Mouse (Mus musculus) layer of hippocampus, adult 11-12 months (tissue): Measurements from ENCODE around the gene Cartpt.
"Not testable (repeated sequence)": the region's sequence is repeated elsewhere in the genome, so short reads cannot be mapped to it uniquely, and the experiment has no call there.

ENCODE experiments used
- DNase-seq: peaks from one replicate; pipeline ENCODE4 v3.0.0; 2022; ENCODE audit warnings: low spot score

Cartpt gene

DNA sequence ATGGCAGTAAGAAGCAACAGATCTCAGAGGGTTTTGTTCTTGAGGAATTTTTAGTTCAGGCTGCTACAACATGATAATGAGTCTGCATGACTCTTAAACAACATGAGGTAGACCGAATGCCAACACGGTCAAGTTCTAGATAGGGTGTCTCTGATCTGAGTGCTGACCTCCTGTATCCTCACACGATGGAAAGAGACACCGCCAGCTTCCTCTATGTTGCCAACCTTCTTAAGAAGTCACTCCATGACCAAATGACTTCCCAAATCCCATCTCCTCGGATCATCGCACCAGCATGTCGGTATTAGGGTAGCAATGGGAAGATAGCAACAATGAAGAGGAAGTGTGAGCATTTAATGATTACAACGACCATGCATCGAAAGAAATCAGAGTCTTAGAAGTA is 43.6 kb downstream of the Cartpt start:
- no peak for DNase-seq

- DNase-seq: no peak
These were observed 45.7 kb downstream of the Cartpt start for GRCm38 (mm10) chr13:99855229-99855628.

DNA sequence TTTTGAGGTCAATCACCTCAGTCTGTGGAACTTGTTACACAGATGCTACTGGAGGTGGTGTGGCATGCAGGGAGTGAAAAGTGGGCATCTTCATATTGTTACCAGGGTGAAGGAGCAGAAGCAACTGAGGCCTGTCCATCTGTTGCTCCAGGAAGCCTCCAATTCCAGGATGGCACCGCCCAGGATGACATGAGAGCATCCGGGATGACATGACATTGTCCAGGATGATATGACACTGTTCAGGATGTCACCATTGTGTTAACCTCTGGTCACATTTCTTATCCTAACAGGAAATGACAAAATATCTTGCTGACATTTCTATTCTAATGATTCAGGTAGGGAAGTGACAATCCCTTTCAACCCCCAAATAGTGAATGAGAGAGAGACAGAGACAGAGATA is 47.8 kb downstream of the Cartpt start:
- DNase-seq: no peak

DNA sequence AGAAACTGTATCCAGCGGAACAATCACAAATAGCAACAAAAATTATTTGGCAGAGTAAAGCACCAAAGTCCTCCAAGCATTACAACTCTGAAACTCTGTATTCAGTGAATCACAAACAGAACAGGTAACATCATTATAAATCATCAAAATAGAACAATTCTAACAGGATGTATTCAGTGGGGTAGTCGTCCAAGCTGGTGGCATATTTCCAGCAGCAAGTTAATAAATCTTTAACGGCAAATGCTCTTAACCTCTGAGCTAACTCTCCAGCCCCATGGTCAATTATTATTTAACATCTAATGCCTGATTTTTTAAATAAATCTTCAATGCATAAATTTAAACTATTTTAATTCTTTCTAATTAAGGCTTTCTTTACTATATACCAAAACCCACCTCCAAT is 48.5 kb downstream of the Cartpt start:
- not testable (repeated sequence) for DNase-seq

- DNase-seq: no peak
These were observed 49.9 kb downstream of the Cartpt start for GRCm38 (mm10) chr13:99851026-99851425.

GRCm38 (mm10) chr13:99849597-99849996 is 51.3 kb downstream of the Cartpt start:
- DNase-seq: peak; percentile 53
